Mouse (Mus musculus) kidney, postnatal 36 days (tissue): Measurements from ENCODE around the gene Slc2a3.
"Not testable (repeated sequence)": the region's sequence is repeated elsewhere in the genome, so short reads cannot be mapped to it uniquely, and the experiment has no call there.

Source experiments
- DNase-seq, 2 experiments: peaks; one replicate each; pipeline ENCODE4 v3.0.0; 2021 to 2022; ENCODE audit warnings: mixed read lengths in 2 of 2

Slc2a3 gene

DNA sequence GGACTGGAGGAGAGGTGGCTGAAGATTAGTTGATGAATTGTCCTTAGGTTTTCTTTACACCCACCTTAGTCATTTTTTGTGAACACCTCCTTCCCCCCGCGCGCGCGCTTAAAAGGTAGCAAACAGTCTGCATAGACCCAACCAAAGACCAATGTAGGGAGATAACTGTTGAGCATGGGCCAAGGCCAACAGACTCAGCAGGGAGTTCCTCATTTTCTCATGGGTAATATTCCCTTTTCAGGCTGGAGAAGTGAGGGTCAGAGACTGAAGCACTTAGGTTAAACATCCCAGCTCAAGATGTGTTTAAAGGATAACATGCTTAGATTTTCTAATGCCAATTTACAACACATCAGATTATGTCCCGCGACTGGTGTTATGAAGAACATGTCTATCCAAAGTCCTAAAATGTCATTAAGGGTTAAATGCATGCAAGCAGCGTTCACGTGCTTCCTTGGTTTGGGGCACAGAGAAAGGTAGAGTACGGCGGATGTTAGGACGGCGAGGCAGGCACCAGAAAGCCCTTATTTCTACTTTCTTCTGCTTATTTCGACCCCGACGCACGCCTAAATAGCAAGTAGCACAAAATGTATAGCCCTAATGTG, 37.5 kb downstream of the Slc2a3 start:
- DNase-seq, result no peak

- DNase-seq, result no peak
Measured at GRCm38 (mm10) chr6:122762952-122763700, 38.3 kb downstream of the Slc2a3 start.

DNA sequence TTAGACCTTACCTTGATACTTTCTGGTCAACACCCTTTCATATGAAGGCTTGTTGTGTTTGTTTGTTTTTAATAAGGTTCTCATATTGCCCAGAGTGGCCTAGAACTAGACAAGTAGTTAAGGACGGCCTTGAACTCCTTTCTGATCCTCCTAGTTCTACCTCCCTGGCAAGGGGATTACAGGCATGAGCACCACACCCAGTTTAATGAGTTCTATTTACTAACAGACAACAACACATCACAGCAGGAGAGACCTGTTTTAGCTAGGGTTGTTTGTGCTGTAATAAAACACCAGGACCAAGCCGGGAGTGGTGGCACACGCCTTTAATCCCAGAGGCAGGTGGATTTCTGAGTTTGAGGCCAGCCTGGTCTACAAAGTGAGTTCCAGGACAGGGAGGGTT, 39.0 kb downstream of the Slc2a3 start:
- DNase-seq, result no peak

DNA sequence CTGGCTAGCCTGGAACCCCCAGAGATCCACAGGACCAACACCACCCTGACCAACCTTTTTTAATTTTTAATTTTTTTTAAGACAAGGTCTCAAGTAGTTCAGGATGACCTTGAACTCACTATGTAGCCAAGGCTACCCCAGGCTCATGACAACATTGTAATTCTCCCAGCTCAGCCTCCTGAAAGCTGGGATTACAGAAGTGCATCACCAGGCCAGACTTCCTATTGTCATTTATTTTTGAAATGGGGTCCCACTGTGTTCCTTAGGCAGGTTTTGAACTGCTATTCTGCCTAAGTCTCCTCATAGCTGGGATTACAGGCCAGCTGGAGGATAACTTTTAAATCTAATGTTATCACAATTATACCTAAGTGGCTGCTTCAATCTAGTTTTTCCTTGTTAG, 39.5 kb downstream of the Slc2a3 start:
- no peak for DNase-seq

DNA sequence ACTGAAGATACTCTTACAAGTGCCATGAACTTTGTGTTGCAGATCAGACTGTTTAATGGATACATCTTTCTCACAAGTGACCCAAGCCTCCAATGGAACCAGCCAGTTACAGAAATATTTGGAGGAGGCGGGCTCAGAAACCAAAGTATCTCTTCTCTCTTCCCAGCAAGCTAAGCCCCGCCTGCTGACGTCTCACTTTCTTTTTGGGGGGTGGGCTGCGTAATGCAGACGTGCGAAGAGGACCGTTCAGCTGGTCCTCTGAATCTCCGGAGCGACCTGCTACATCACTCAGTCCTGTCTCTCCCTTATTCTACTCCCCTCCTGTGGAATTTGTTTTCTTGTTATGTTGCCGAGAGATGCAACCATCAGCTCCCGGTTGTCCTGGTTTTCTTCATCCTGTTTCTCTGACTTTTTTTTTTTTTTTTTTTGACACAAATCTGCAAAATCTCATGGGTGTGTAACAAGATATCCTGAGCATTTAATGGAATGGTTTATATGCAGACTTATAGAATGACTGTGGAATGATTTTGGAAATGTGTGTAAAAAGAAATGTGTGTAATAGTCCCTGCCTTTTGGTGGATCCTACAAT, 40.3 kb downstream of the Slc2a3 start:
- peak; percentile 42 to 66 for DNase-seq

GRCm38 (mm10) chr6:122758732-122759131, 42.7 kb downstream of the Slc2a3 start:
- no peak for DNase-seq

- no peak for DNase-seq
Measured at GRCm38 (mm10) chr6:122755913-122756312, 45.5 kb downstream of the Slc2a3 start.

DNA sequence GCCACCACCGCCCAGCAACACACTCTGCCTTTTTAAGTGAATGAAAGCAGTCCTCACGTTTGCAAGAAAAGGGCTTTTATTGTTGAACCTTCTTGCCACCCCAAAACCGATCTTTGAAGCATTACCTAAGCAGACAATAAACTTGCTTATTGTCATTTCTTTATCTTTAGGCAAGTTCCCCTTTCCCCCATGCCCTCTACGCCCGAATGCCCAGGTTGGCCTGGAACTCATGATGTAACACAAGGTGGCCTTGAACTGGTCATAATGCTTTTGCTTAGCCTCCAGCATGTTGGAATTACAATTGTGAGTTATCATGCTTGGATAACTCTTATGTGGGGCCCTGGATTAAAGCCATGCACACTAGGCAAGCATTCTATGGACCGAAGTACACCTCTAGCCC, 50.9 kb downstream of the Slc2a3 start:
- DNase-seq, result no peak

DNA sequence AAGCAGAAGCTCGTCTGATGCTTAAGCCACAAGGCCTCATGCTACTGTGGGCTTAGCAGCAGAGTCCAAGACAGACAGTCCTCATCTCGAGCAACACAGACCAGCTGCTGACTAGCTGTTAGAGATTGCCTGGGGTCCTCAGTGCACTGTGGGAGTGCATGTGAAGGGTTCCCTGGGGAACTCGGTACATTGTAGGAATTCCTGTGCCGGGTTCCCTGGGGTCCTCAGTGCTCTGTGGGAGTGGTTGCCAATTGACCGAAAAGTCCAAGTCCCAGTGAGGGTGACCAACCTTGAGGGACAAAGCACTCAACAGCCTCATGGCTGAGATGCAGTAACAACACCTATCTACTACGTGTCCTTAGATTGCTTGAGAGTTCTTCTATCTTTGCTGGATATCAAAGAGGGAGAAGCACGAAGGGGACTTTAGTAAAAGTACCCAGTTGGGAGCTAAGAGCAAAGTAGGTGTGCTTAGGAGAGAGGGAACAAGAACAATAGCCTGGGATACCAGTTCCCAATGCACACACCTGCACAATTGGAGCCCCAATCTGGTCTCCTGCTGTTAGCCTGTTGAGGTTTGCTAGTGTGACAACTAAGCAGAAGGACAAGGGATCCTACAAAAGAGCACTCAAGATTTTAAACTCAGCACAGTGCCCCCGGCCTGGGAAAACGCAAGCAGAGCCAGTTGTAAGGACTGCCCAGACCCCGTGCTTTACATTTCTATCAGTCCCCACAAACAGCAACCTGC, 56.8 kb downstream of the Slc2a3 start:
- DNase-seq, result no peak

- DNase-seq, result no peak
Measured at GRCm38 (mm10) chr6:122743353-122743752, 58.1 kb downstream of the Slc2a3 start.

DNA sequence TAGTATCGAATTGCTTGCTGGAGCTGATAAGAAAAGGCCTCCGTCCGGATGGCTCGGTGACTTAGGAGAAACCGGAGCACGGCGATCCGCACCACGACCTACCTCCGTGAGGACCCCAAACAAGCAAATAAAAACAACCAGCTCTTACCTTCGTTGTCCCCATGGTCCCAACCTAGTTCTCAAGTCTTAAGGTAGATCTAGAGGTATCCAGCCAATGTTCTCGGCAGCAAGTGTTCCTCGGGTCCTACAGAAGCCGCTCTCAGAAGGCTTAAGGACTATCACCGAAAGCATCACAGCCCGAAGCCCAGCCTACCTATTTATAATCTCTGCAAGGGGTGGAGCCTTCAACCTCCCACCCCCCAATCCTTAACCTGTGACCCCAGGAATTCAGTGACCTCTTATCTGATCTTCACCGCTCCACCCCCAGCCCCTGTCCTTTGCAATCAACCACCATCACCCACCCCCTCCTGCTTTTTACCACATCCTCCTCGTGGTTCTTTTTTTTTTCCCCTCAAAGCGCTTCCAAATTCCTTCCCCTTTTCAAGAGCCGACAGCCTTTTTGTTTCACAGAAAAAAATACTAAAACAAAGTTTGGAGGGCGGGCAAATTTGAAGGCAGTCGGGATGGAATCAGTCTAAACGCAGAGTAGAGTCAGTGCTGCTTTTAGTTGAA, 59.1 kb downstream of the Slc2a3 start:
- peak; percentile 4 to 25 for DNase-seq

GRCm38 (mm10) chr6:122741460-122742227, 59.8 kb downstream of the Slc2a3 start:
- no peak for DNase-seq

GRCm38 (mm10) chr6:122739952-122740351, 61.5 kb downstream of the Slc2a3 start:
- peak; percentile 59 to 80 for DNase-seq

GRCm38 (mm10) chr6:122719942-122720341, 81.5 kb downstream of the Slc2a3 start:
- DNase-seq, result peak; percentile 64 to 88

DNA sequence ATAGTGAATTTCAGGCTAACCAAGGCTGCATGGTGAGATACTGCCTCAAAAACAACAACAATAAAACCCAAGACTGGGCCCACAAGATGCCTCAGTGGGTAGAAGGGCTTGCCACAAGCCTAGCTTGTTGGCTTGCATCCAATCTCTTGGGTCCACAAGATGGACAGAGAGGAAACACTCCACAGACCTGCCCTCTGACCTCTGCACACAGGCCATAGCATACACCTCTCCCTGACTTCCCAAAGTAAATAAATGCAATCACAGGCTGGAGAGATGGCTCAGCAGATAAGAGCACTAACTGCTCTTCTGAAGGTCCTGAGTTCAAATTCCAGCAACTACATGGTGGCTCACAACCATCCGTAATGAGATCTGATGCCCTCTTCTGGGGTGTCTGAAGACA, 83.2 kb downstream of the Slc2a3 start:
- not testable (repeated sequence) for DNase-seq

GRCm38 (mm10) chr6:122715886-122716285, 85.6 kb downstream of the Slc2a3 start:
- no peak for DNase-seq

DNA sequence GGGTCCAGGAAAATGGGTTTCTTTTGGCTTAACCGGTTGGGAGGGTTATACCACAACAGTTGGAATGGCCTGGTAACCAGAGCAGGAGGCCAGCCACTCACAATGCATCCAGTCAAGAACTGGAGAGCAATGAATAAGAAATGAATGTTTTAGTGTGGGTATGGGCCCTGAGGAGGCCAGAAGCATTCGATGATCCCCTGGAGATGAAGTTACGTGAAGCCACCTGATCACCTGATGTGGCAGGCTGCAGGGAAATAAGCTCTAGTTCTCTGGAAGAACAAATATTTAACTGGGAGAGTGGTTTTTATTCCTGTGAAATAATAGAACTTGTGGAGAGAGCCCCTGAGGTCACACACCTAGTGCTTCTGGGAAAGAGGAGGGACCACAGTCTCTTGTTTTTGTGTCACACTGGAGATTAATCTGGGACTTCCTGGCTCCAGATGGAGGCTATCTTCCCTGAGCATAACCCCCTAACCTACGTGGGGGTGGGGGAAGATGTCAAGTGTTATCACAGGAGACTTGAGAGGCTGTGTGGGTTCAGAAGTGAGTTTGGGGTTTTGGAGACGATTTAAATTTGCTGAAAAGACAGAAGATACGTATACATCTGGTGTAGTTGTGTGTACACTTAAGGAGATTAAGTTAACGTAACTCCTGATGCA, 86.6 kb downstream of the Slc2a3 start:
- DNase-seq, result no peak

DNA sequence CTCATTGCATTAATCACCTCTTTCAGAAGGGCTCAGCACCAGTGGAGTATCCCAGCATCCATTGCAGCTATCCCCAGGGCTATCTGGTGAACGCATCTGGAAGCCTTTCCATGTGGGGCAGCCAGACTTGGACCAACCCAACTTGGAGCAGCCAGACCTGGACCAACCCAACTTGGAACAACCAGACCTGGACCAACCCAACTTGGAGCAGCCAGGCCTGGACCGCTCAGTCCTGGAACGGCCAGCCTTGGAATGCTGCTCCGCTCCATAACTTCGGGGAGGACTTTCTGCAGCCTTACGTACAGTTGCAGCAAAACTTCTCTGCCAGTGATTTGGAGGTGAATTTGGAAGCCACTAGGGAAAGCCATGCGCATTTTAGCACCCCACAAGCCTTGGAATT, 88.3 kb downstream of the Slc2a3 start:
- DNase-seq, result not testable (repeated sequence)

DNA sequence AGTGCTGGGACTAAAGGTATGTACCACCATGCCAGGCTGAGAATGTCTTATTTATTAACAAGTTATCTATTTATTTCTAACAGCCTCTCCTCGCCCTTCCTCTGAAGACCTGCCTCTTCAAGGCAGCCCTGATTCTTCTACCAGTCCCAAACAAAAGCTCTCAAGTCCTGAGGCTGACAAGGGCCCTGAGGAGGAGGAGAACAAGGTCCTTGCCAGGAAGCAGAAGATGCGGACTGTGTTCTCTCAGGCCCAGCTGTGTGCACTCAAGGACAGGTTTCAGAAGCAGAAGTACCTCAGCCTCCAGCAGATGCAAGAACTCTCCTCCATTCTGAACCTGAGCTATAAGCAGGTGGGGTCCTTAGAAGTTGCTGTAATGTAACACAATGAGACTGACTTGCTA, 90.0 kb downstream of the Slc2a3 start:
- DNase-seq, result no peak

GRCm38 (mm10) chr6:122708826-122709225, 92.6 kb downstream of the Slc2a3 start:
- DNase-seq, result peak; percentile 6 to 12

DNA sequence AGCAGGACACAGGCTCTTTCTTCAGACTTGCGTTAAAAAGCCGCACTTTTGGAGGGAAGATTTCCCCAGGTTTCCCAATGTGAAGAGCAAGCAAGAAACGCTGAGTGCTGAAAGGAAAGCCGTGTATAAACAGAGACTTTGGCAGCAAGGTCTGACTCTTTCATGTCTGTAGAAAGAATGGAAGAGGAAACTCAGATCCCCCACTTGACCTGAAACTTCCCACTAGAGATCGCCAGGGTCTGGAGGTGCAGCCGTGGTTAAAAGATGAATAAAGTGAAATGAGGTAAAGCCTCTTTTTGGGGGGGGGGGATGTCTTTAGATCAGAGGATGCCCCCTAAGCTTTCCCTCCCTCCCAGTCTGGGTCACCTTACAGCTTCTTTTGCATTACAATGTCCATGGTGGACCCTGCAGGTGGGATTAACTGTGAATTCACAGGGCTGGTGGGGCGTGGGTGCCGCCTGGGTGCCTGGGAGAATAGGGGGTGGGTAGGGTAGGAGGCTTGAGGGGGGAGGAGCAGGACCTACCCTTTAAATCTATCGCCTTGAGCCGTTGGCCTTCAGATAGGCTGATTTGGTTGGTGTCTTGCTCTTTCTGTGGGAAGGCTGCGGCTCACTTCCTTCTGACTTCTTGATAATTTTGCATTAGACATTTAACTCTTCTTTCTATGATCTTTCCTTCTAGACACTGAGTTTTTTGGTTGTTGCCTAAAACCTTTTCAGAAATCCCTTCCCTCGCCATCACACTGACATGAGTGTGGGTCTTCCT, 94.2 kb downstream of the Slc2a3 start, which contains the start of gene Nanog:
Nanog (plus strand) TSS at position 454 of the 765 bp plus-strand sequence.
- no peak for DNase-seq
